Mouse (Mus musculus): Measurements from ENCODE around the gene Dag1.
"Not testable (repeated sequence)": the region's sequence is repeated elsewhere in the genome, so short reads cannot be mapped to it uniquely, and the experiment has no call there.

Gene Dag1

GRCm38 (mm10) chr9:108274476-108275330 lies 10.9 kb upstream of the Dag1 start:
- no peak for DNase-seq (ENCODE audit: low spot score in 2 of 2)

- no peak for DNase-seq (ENCODE audit: low spot score in 2 of 2)
Measured at GRCm38 (mm10) chr9:108273485-108273884, 9.7 kb upstream of the Dag1 start.

GRCm38 (mm10) chr9:108272691-108273090 lies 8.9 kb upstream of the Dag1 start:
- no peak for DNase-seq (ENCODE audit: low spot score in 2 of 2)

- DNase-seq (ENCODE audit: low spot score in 2 of 2): no peak
Measured at GRCm38 (mm10) chr9:108271941-108272340, 8.2 kb upstream of the Dag1 start.

- not testable (repeated sequence) for DNase-seq (ENCODE audit: low spot score in 2 of 2)
Measured at GRCm38 (mm10) chr9:108268701-108269100, 4.9 kb upstream of the Dag1 start.

GRCm38 (mm10) chr9:108267691-108268090 lies 3.9 kb upstream of the Dag1 start:
- no peak for DNase-seq (ENCODE audit: low spot score in 2 of 2)

- DNase-seq (ENCODE audit: low spot score in 2 of 2): no peak
Measured at GRCm38 (mm10) chr9:108266261-108266935, 2.6 kb upstream of the Dag1 start.

GRCm38 (mm10) chr9:108264191-108264921 lies 598 bp upstream of the Dag1 start:
- DNase-seq (ENCODE audit: low spot score in 2 of 2): peak in 1 of 2 experiments; percentile 36

GRCm38 (mm10) chr9:108263131-108263681 lies 552 bp downstream of the Dag1 start:
- DNase-seq (ENCODE audit: low spot score in 2 of 2): no peak

GRCm38 (mm10) chr9:108262494-108263049 lies 1.2 kb downstream of the Dag1 start:
- DNase-seq (ENCODE audit: low spot score in 2 of 2): no peak

- no peak for DNase-seq (ENCODE audit: low spot score in 2 of 2)
Measured at GRCm38 (mm10) chr9:108261865-108262264, 1.9 kb downstream of the Dag1 start.

GRCm38 (mm10) chr9:108260526-108260925 lies 3.2 kb downstream of the Dag1 start:
- no peak for DNase-seq (ENCODE audit: low spot score in 2 of 2)

GRCm38 (mm10) chr9:108252766-108253165 lies 11.0 kb downstream of the Dag1 start:
- no peak for DNase-seq (ENCODE audit: low spot score in 2 of 2)

- no peak for DNase-seq (ENCODE audit: low spot score in 2 of 2)
Measured at GRCm38 (mm10) chr9:108251877-108252276, 11.9 kb downstream of the Dag1 start.

GRCm38 (mm10) chr9:108248957-108249356 lies 14.8 kb downstream of the Dag1 start:
- no peak for DNase-seq (ENCODE audit: low spot score in 2 of 2)

- peak in 1 of 2 experiments; percentile 23 for DNase-seq (ENCODE audit: low spot score in 2 of 2)
Measured at GRCm38 (mm10) chr9:108244984-108245383, 18.8 kb downstream of the Dag1 start.

- DNase-seq (ENCODE audit: low spot score in 2 of 2): no peak
Measured at GRCm38 (mm10) chr9:108244540-108244939, 19.2 kb downstream of the Dag1 start.

- no peak for DNase-seq (ENCODE audit: low spot score in 2 of 2)
Measured at GRCm38 (mm10) chr9:108239951-108240350, 23.8 kb downstream of the Dag1 start.

GRCm38 (mm10) chr9:108238831-108239230 lies 24.9 kb downstream of the Dag1 start:
- no peak for DNase-seq (ENCODE audit: low spot score in 2 of 2)

- no peak for DNase-seq (ENCODE audit: low spot score in 2 of 2)
Measured at GRCm38 (mm10) chr9:108238402-108238801, 25.4 kb downstream of the Dag1 start.

- no peak for DNase-seq (ENCODE audit: low spot score in 2 of 2)
Measured at GRCm38 (mm10) chr9:108234682-108235081, 29.1 kb downstream of the Dag1 start.

- DNase-seq (ENCODE audit: low spot score in 2 of 2): no peak
Measured at GRCm38 (mm10) chr9:108232908-108233307, 30.9 kb downstream of the Dag1 start.

All from spleen, postnatal 10 days (tissue).